ENCODE assay signal across 15 mouse cellular contexts in the genomic region with DNA sequence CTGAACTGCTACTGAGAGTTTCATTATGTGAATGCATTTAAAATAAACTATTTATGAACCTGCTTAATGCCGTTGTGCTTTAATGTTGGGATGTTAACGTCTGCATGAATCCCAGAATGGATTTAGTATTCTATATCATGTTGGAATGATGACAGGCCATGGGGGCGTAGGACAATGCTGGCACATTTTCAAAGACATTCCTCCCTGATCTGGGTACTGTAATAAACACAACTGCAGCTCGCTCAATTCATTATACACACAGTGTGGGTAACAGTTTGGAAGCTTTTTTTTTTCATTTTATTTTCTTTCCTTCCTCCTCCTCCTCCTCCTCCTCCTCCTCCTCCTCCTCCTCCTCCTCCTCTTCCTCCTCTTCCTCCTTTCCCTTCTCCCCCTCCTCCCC.
"Had no signal": no experiment of that assay in that cellular context is flagged by ENCODE, and none has a peak within 500 bp of the region (broad histone marks: within the 10 kb centered on the region; RNA-seq: fewer than 3 reads in every experiment).

No protein-coding gene starts in this region.

- H3K9ac ChIP-seq: limb, embryonic 12.5 days; liver, embryonic 12.5 days; liver, embryonic 15.5 days; midbrain, embryonic 12.5 days; midbrain, embryonic 15.5 days; neural tube, embryonic 12.5 days; neural tube, embryonic 15.5 days had no signal

- ATAC-seq: liver, embryonic 12.5 days had no signal

- H3K4me3 ChIP-seq: layer of hippocampus, adult 2 months; limb, embryonic 12.5 days; liver, embryonic 12.5 days; liver, embryonic 15.5 days; midbrain, embryonic 12.5 days; midbrain, embryonic 15.5 days; neural tube, embryonic 12.5 days; neural tube, embryonic 15.5 days had no signal

- H3K9me3 ChIP-seq: limb, embryonic 12.5 days; liver, embryonic 12.5 days; liver, embryonic 15.5 days; midbrain, embryonic 12.5 days; midbrain, embryonic 15.5 days; neural tube, embryonic 12.5 days; neural tube, embryonic 15.5 days had no signal

- DNase-seq: kidney, postnatal 25 days; liver; thymus, adult 2 months; thymus, postnatal 14 days; thymus, postnatal 4 days had no signal

- H3K27ac ChIP-seq: kidney, postnatal 0 days; layer of hippocampus, adult 2 months; limb, embryonic 12.5 days; liver, embryonic 12.5 days; liver, embryonic 15.5 days; macrophage; midbrain, embryonic 12.5 days; midbrain, embryonic 15.5 days; neural tube, embryonic 12.5 days; neural tube, embryonic 15.5 days had no signal

- H3K4me1 ChIP-seq: liver, embryonic 12.5 days; liver, embryonic 15.5 days; midbrain, embryonic 12.5 days; midbrain, embryonic 15.5 days; neural tube, embryonic 12.5 days had no signal

- H3K27me3 ChIP-seq: limb, embryonic 12.5 days; liver, embryonic 12.5 days; liver, embryonic 15.5 days; midbrain, embryonic 12.5 days; midbrain, embryonic 15.5 days; neural tube, embryonic 12.5 days; neural tube, embryonic 15.5 days had no signal

- H3K36me3 ChIP-seq: liver, embryonic 12.5 days; liver, embryonic 15.5 days; midbrain, embryonic 12.5 days; midbrain, embryonic 15.5 days; neural tube, embryonic 12.5 days; neural tube, embryonic 15.5 days had no signal

- H3K4me2 ChIP-seq: limb, embryonic 12.5 days; liver, embryonic 12.5 days; liver, embryonic 15.5 days; midbrain, embryonic 12.5 days; midbrain, embryonic 15.5 days; neural tube, embryonic 12.5 days; neural tube, embryonic 15.5 days had no signal
